Mouse (Mus musculus) activated CD4-positive, CD25-positive, alpha-beta regulatory T cell, adult 4 months (primary cell): ENCODE measurements around the gene Ldhc. TPM values are rescaled to one million over a fixed set of nuclear protein-coding genes. Genes with fewer than 3 reads are reported as not detected.
A peak's percentile ranks its signal among the peaks of the same experiment; 100 is the strongest.
"Not testable (repeated sequence)": the region's sequence is repeated elsewhere in the genome, so short reads cannot be mapped to it uniquely, and the experiment has no call there.

Experiments
- ATAC-seq: one replicate; pipeline ENCODE4 v1.8.0; 2017
- polyA plus RNA-seq, 2 experiments: library from polyadenylated mRNA; unstranded; fragments of 100-300 nt; shearing (Covaris generic); gene quantifications; one replicate each; pipeline ENCODE4 v1.2.1; 2017

Ldhc gene
- not detected for polyA plus RNA-seq

GRCm38 (mm10) chr7:46860996-46861395, at the start of gene Ldhc:
Gene Ldhc, plus strand, starts transcription at chr7:46861203.
- no peak for ATAC-seq

GRCm38 (mm10) chr7:46814012-46814411, 47.0 kb upstream of the Ldhc start:
- ATAC-seq = no peak

DNA sequence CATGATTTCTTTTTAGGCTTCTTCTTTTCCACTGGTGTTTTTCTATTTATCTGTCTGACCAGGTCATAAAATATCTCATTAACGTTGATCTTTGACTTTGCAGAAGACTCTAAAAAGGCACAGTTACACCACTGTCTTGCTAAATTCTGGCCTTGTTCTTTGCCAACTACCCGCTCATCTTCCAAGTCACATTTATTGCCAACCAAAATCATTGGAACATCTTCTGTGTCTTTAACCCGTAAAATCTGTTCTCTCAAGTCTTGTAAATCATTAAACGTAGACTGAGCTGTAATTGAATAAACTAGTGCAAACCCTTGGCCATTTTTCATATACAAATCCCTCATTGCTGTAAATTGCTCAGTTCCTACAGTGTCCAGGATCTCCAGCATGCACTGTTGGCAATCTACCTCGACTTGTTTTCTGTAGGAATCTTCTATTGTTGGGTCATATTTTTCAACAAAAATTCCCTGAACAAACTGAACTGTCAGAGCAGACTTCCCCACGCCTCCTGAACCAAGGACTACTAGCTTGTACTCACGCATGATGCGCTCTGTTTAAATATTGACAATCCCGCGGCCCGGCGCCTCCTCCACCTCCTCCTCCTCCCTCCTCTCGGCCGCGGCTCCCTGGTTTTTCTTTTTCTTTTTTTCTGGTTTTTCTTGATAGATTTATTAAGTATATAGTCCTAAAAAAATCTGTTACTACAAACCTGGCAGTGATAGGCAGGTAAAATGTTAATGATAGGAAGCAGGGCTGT, 39.9 kb upstream of the Ldhc start:
- not testable (repeated sequence) for ATAC-seq

- no peak for ATAC-seq
These were observed 33.8 kb upstream of the Ldhc start for GRCm38 (mm10) chr7:46827046-46827802.

DNA sequence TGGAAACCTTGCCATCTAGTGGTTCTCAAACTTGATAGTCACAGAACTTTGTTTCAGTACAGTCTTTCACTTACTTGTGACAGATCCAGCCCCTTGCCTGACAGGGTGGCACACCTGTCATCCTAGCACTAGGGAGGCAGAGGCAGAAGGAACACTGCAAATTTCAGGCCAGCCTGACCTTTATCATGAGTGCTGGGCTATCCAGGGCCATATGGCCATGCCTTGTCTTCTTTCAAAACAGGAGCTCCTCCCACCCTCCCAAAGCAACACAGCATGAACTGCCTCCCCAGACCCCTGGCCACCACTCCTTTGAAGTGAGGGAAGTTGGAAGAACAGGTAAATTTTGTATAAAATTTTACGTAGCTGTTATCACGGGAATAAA, 33.2 kb upstream of the Ldhc start:
- ATAC-seq = no peak

DNA sequence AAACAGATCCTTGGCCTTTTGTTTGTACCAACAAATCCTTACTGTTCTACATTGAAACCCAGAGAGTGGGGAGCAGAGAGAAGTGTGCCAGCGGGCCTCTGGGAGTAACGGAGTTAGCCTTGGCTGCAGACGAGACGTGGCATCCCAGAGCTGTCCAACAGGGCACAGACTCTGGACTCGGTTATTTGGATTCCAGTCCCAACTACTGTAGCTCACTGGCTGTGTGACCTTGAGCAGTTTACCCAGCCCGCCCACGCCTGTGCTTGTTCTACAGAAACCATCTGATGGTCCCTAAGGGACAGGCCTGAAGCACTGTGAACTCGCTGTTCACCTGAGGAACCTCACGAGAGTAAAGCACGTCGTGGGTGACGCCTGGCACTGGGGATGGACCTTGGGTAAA, 31.1 kb upstream of the Ldhc start:
- no peak for ATAC-seq

DNA sequence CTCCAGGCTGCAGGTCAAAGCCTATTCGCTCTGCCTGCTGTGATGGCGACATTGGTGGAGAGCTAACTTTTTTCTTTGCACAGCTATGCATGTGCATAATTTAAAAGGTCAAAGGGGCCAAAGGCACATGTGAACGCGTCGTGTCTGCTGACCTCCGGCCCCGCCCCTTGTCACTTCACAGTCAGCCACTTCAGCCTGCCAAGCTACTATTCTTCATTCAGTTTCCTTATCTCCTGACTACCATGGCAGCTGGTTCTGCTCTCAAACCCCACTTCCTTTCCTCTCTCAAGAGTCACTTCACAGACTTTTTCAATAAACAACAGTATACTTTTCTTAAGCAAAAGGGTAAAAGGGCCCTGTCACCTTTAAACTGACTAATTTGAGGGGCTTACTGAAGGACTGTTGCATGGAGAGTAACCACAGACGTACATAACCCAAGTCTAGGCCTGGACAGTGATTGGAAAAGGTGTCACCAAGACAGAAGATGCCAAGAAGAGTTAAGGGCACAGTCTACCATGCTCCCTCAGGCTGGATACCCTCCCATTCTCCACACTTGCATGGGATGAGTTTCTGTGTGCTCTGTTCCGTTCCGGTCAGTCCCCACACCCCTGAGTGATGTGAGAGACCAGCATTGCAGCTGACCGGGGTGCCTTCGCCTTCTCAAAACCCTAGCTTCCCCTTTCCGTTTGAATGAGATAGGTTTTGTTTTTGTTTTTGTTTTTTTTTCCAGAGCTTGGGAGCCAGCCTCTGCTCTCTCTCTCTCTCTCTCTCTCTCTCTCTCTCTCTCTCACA, 30.0 kb upstream of the Ldhc start:
- ATAC-seq = peak; percentile 8

DNA sequence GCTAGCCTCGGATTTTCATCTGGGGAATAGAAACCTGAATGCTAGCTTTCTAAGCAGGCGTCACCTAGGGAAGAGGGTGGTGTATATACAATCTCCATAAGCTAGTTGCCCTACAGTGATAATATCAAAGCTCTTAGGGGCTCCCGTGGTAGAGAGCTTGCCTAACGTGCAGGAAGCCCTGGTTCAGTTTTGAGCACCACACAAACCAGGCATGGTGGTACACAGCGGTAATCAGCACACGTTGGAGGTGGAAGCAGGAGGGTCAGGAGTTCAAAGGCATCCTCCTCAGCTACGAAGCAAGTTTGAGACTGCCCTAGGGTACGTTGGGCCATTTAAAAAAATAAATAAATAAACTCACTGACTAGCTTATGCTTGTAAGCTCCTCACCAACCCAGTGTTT, 29.3 kb upstream of the Ldhc start:
- no peak for ATAC-seq

GRCm38 (mm10) chr7:46832112-46832810, 28.7 kb upstream of the Ldhc start:
- peak; percentile 73 for ATAC-seq

DNA sequence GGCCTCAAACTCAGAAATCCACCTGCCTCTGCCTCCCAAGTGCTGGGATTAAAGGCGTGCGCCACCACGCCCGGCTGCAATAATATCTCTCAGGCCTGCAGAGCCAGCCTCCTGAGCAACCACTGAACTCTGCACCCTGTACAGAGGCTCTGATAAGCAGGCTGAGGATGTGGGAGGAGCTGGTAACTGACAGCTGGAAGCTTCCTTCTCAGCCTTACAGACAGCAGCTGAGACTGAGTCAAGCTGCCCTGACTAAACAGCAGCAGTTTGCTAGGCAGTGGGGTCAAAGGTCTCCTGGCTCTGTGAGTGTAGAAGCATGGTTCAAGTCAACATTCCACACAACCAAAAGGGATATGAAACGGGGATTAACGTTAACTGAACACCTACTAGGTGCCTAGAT, 27.7 kb upstream of the Ldhc start:
- peak; percentile 90 for ATAC-seq

DNA sequence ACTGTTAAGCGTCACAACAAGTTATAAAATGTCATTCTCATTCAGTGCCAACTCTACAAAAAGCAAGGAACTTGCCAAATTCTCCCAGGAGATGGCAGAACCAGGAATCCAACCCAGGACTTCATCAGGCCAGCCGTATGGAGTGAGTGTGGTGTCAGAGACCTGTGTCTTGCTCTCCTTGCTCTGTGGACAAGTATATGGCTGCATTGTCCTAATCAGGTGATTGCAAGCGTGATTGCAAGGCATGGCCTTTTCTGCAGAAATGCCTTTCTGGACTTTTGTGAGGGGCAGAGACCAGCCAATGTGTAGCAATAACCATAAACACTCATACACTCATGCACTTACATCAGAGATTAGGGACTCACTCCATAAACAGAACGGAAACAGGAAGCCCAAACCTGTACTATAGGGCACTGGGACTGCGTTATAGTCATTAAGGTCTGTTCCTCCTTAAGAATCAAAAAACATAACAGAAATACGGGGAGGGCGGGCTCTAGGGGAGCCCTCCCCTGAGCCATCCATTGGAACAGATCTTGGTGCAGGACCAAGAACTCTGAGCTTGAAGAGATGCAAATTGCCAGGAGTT, 27.2 kb upstream of the Ldhc start:
- ATAC-seq = no peak

DNA sequence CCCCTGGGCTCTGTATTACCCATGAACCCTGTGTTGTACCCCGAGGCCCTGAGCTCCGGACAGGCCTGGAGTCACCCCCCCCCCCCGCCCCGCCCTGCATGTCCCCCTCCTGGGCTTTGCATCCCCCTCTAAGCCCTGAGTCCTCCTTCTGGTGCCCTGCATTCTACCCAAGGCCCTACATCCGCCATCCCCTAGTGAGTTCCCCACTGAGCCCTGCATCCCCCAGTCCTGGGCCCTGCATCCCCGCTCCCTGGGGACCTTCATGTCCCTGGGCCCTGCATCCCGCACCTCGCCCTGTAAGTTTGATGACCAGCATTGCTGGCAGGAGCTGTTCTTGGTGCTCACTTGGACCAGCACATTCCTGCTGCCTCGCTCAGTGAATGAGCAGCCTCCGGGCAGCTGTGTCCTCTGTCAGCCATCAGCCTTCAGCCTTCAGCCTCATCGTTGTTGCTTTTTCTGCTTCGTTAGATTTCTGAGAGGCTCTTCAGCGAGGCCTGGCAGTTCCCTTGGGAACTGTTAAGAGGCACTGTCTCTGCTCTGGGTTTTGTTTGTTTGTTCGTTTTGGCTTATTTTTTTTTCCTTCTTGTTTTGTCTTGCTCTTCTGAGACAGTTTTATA, 25.9 kb upstream of the Ldhc start:
- ATAC-seq = no peak

GRCm38 (mm10) chr7:46836357-46836756, 24.6 kb upstream of the Ldhc start:
- no peak for ATAC-seq

DNA sequence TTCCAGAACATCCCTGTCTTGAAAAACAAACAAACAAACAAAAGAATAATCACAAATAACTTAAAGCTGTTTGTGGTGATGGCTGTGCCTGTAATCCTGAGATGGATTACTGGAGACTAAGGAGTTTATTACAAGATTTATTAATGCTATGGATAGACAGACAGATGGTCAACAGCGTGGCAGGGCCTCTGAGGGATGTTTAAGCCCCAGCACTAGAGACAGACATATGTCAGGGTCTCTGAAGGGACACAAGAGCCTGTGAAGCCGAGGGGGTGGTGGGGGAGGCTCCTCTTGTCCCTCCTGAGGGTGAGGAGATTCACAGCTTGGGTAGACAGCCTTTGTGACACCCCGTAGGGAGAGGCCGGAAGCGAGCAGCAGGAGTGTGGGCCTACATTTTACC, 23.9 kb upstream of the Ldhc start:
- ATAC-seq = no peak

DNA sequence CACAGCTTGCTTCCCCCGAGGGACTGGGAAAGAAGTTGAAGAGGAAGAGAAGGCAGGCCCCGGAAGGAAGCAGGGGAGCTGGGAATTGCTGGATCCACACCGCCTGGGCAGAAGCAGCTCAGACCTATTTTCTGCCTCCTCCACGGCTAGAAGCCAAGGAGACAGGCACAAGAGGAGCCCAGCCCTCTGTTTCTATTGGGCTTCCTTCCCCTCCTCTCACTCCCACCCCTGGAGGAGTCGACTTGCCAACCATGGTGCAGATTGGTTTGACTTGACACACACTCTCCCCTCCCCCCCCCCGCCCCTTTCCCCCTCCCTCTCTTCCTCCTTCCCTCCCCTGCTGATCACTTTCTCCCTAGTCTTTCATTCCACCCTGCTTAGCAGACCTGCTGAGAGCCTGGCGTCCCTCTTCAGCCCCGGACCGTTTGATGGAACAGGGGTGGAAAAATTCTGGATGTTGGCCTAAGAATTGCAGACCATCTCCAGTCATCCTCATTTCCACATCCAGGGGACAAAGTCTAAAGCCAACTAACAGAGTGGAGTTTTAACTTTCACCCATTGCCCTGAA, 22.8 kb upstream of the Ldhc start:
- ATAC-seq = no peak

GRCm38 (mm10) chr7:46838891-46839302, 22.1 kb upstream of the Ldhc start:
- peak; percentile 95 for ATAC-seq

DNA sequence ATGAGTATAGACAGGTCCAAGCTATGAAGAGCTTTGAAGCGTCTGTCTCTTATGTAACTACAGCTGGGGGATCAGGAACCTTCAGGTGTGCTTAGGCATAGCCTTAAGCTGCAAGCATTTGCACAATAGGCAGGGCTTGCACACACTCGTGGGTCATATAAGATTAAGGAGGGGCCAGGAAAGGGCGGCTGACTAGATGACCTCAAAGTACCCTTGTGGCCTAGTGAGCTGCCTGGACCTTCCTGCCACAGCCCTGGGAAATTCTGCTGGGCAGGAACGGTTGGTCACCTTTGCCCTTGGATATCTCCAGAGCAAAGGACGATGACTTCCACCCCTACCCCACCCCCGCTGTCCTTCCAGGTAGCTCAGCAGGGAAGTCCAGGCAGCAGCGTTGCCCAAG, 21.6 kb upstream of the Ldhc start:
- ATAC-seq = no peak

DNA sequence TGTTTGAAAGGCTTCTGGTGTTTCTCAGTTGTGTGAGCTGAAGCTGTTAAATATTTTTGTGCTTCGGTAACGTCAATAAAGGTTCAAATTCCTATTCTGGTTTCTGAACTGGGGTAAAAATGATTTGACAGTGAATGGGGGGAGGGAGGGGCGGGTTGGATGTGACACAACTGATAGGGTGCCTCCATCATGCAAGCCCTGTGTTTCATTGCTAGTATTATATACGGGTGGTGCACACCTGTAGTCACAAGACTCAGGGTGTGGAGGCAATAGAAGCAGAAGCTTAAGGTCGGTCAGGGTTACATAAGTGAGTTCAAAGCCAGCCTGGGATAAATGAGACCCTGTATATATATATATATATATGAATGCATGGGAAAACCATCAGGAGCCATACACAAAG, 21.1 kb upstream of the Ldhc start:
- no peak for ATAC-seq

- ATAC-seq = no peak
These were observed 20.7 kb upstream of the Ldhc start for GRCm38 (mm10) chr7:46840326-46840725.

- ATAC-seq = no peak
These were observed 20.0 kb upstream of the Ldhc start, which contains the start of gene Ldha for GRCm38 (mm10) chr7:46840787-46841525. Gene Ldha, plus strand, starts transcription at chr7:46841475.

GRCm38 (mm10) chr7:46842278-46842677, 18.7 kb upstream of the Ldhc start:
- ATAC-seq = no peak
